Mouse (Mus musculus): ENCODE data around the gene Abcd3.

GRCm38 (mm10) chr3:121783020-121783419 lies 32.1 kb downstream of the Abcd3 start:
- no peak for TF ChIP-seq CTCF (IDR thresholded peaks at IDR 0.05; ENCODE audit: insufficient read depth, low read depth, low read length)
- no peak for TF ChIP-seq POLR2A (IDR thresholded peaks at IDR 0.05; ENCODE audit: insufficient read depth, low read depth, low read length)

Measured in olfactory bulb, adult 2 months (tissue).